Comparison of ENCODE assay signal across 7 mouse cellular contexts in genomic region chr1:63112865-63113261, GRCm38 (mm10). TPM values are rescaled to one million over a fixed set of nuclear protein-coding genes. Genes with fewer than 3 reads are reported as not detected.
A peak's percentile ranks its signal among the peaks of the same experiment; 100 is the strongest.
DNase-seq lines count a peak whose midpoint lies in the region; ATAC-seq and TF ChIP-seq lines count a peak whose summit lies in the region.

No protein-coding gene starts in this region.

- H3K4me2 ChIP-seq in embryonic facial prominence, embryonic 15.5 days (replicated peaks): peak overlapping the region; percentile 79
- H3K4me2 ChIP-seq in heart, embryonic 16.5 days (ENCODE audit: low read depth, low read length): peak overlapping the region; percentile 70

- H3K4me1 ChIP-seq in ES-E14 (ENCODE audit: control insufficient read depth in 2 of 2, insufficient read depth in 2 of 2, low read length in 2 of 2, poor library complexity in 1 of 2): peaks cover 6% of the 10 kb centered on the region in 2 experiments; a peak in 3 of 4 replicates
- H3K4me1 ChIP-seq in embryonic facial prominence, embryonic 15.5 days: peaks cover 24% of the 10 kb centered on the region
- peaks cover 22% of the 10 kb centered on the region for H3K4me1 ChIP-seq in heart, embryonic 16.5 days (ENCODE audit: control insufficient read depth, insufficient read depth, low read length)

- in situ Hi-C loops in ES-E14 (cut with MboI; ENCODE audit: low sequenced_read_pairs in 2 of 2, unreplicated experiment in 2 of 2): no loop called here

- no peaks in the 10 kb centered on the region for H3K36me3 ChIP-seq in ES-E14 (ENCODE audit: control insufficient read depth, insufficient read depth, low read length, poor library complexity, severe bottlenecking)
- 0 out of 2 replicates have a peak, but pooled peaks cover 3% of the 10 kb centered on the region for H3K36me3 ChIP-seq in embryonic facial prominence, embryonic 15.5 days
- no peaks in the 10 kb centered on the region for H3K36me3 ChIP-seq in heart, embryonic 16.5 days (ENCODE audit: control insufficient read depth, insufficient read depth)

- H3K27me3 ChIP-seq in embryonic facial prominence, embryonic 15.5 days: no peaks in the 10 kb centered on the region
- no peaks in the 10 kb centered on the region for H3K27me3 ChIP-seq in heart, embryonic 16.5 days (ENCODE audit: control insufficient read depth, insufficient read depth, low read length)

- no peaks in the 10 kb centered on the region for H3K9me3 ChIP-seq in ES-E14 (ENCODE audit: control insufficient read depth, insufficient read depth, low read depth, low read length)
- no peaks in the 10 kb centered on the region for H3K9me3 ChIP-seq in embryonic facial prominence, embryonic 15.5 days (replicated peaks)
- H3K9me3 ChIP-seq in heart, embryonic 16.5 days (replicated peaks; ENCODE audit: control insufficient read depth, low read length): no peaks in the 10 kb centered on the region

- DNase-seq in ES-E14 (ENCODE audit: low read depth, low spot score): no peak
- peak; percentile 26 for DNase-seq in adrenal gland, postnatal 25 days
- peak; percentile 70 to 90 for DNase-seq in kidney, postnatal 25 days
- peak; percentile 59 to 69 for DNase-seq in spleen, postnatal 10 days (ENCODE audit: low spot score in 2 of 2)

- H3K27ac ChIP-seq in ES-E14 (ENCODE audit: insufficient read depth, low read depth, low read length, poor library complexity, severe bottlenecking): peak overlapping the region; percentile 99
- peak overlapping the region; percentile 99 for H3K27ac ChIP-seq in embryonic facial prominence, embryonic 15.5 days (replicated peaks)
- H3K27ac ChIP-seq in heart, embryonic 16.5 days (ENCODE audit: low read length): peak overlapping the region; percentile 99

- H3K4me3 ChIP-seq in ES-E14 (ENCODE audit: insufficient read depth in 1 of 2, low read depth in 1 of 2, low read length in 2 of 2, poor library complexity in 1 of 2, severe bottlenecking in 1 of 2): peak overlapping the region; percentile 85 to 100
- H3K4me3 ChIP-seq in embryonic facial prominence, embryonic 15.5 days (replicated peaks): peak overlapping the region; percentile 84
- H3K4me3 ChIP-seq in heart, embryonic 16.5 days (ENCODE audit: low read length): peak overlapping the region; percentile 91

- ATAC-seq in embryonic facial prominence, embryonic 15.5 days (ENCODE audit: insufficient number of reproducible peaks, low FRiP score, low TSS enrichment, low read depth): no peak
- no peak for ATAC-seq in heart, embryonic 16.5 days (replicated peaks; ENCODE audit: extremely low read depth, insufficient read depth, low FRiP score)
- ATAC-seq in megakaryocyte-erythroid progenitor cell, adult 5-6 weeks (replicated peaks; ENCODE audit: low FRiP score, low TSS enrichment, poor library complexity, severe bottlenecking): peak; percentile 24; the same call in 1 of the 2 replicates

- peak overlapping the region; percentile 100 for H3K9ac ChIP-seq in ES-E14 (ENCODE audit: insufficient read depth, low read depth, low read length, poor library complexity, severe bottlenecking)
- peak overlapping the region; percentile 99 for H3K9ac ChIP-seq in embryonic facial prominence, embryonic 15.5 days
- peak overlapping the region; percentile 100 for H3K9ac ChIP-seq in heart, embryonic 16.5 days (ENCODE audit: low read length)

- 1% methylated on average over 11 of the region's 11 CpGs for WGBS in embryonic facial prominence, embryonic 15.5 days
- 3% methylated on average over 11 of the region's 11 CpGs for WGBS in heart, embryonic 16.5 days

TF ChIP-seq in ES-E14, 5 proteins besides CTCF, POLR2A, EP300 and RAD21:
- no peak for TF ChIP-seq ZC3H11A (IDR thresholded peaks at IDR 0.05; ENCODE audit: borderline replicate concordance, low read depth, low read length)
- no peak for TF ChIP-seq ZNF384 (IDR thresholded peaks at IDR 0.05; ENCODE audit: low read depth, low read length)
- no peak; the same call in 1 of the 2 replicates for TF ChIP-seq HCFC1 (IDR thresholded peaks at IDR 0.05; ENCODE audit: borderline replicate concordance, insufficient read depth, low read length)
- no peak for TF ChIP-seq CHD2 (IDR thresholded peaks at IDR 0.05; ENCODE audit: low read depth, low read length)
- no peak for TF ChIP-seq MAFK (IDR thresholded peaks at IDR 0.05; ENCODE audit: insufficient read depth, low read depth, low read length)

RNA-seq across cellular contexts. Expression of gene Ino80d, which starts 1.6 kb away (rescaled TPM):
- total RNA-seq in ES-E14 (2012; rRNA removed): 17.5 and 17.8 TPM in 2 replicates
- 30.2 and 36.2 TPM in 2 replicates for total RNA-seq in adrenal gland, postnatal 25 days (2021)
- 11.2 and 12.5 TPM in 2 replicates for polyA plus RNA-seq in embryonic facial prominence, embryonic 15.5 days (2015; fragmentation: Nextera tagmentation; extraction: Ambion mirVana)
- 8.0 and 9.4 TPM in 2 replicates for polyA plus RNA-seq in heart, embryonic 16.5 days (2015; fragmentation: Nextera tagmentation; extraction: Ambion mirVana)
- total RNA-seq in megakaryocyte-erythroid progenitor cell, adult 5-6 weeks (2014; fragmentation: Nextera tagmentation): 32.7 and 63.0 TPM in 2 replicates
- 13.7 and 16.5 TPM in 2 replicates for total RNA-seq in megakaryocyte-erythroid progenitor cell, adult 5-6 weeks (2017)
